Mouse (Mus musculus) stomach, postnatal 0 days (tissue): Measurements from ENCODE around the gene B230104I21Rik. TPM values are rescaled to one million over a fixed set of nuclear protein-coding genes. Genes with fewer than 3 reads are reported as not detected.

ENCODE experiments used
- ATAC-seq: fragments of 200-750 bp; cut with Nextera tagmentation; 2 replicates; pipeline ENCODE4 v1.8.0; 2017; ENCODE audit not compliant: low FRiP score, low TSS enrichment
- DNase-seq: peaks from one replicate; pipeline ENCODE4 v3.0.0-alpha.2; 2016; ENCODE audit warnings: low spot score
- H3K27ac ChIP-seq: fragments of 300-500 bp; sonication (generic); replicated peaks from 2 replicates; pipeline ENCODE4 v1.5.1; 2014; ENCODE audit warnings: mild to moderate bottlenecking, control low read depth
- H3K27me3 ChIP-seq: fragments of 300-500 bp; sonication (generic); 2 replicates; pipeline ENCODE4 v1.6.1; 2014; ENCODE audit warnings: low read length; ENCODE audit not compliant: control insufficient read depth, insufficient read depth
- H3K36me3 ChIP-seq: fragments of 300-500 bp; sonication (generic); 2 replicates; pipeline ENCODE4 v1.6.1; 2014; ENCODE audit warnings: low read length, mixed read lengths; ENCODE audit not compliant: control insufficient read depth, insufficient read depth
- H3K4me1 ChIP-seq: fragments of 300-500 bp; sonication (generic); replicated peaks from 2 replicates; pipeline ENCODE4 v1.6.1; 2014; ENCODE audit warnings: antibody characterized with exemption; ENCODE audit not compliant: control insufficient read depth, insufficient read depth
- H3K4me2 ChIP-seq: fragments of 300-500 bp; sonication (generic); replicated peaks from 2 replicates; pipeline ENCODE4 v1.6.1; 2014; ENCODE audit warnings: low read depth, mild to moderate bottlenecking, control low read depth, moderate library complexity
- H3K4me3 ChIP-seq: fragments of 300-500 bp; sonication (generic); 2 replicates; pipeline ENCODE4 v1.5.1; 2014; ENCODE audit warnings: low read depth, low read length, control low read depth
- H3K9ac ChIP-seq: fragments of 300-500 bp; sonication (generic); 2 replicates; pipeline ENCODE4 v1.6.1; 2014; ENCODE audit warnings: mild to moderate bottlenecking, low read length, control low read depth, mixed read lengths
- H3K9me3 ChIP-seq: fragments of 300-500 bp; sonication (generic); 2 replicates; pipeline ENCODE4 v1.6.1; 2016; ENCODE audit warnings: low read length; ENCODE audit not compliant: control insufficient read depth
- CTCF ChIP-seq: IDR thresholded peaks from 2 replicates; pipeline ENCODE4 v1.5.1; 2016; ENCODE audit warnings: antibody characterized with exemption, low read depth, mild to moderate bottlenecking, moderate library complexity
- EP300 ChIP-seq: optimal IDR thresholded peaks from 2 replicates; pipeline ENCODE3; 2016; ENCODE audit warnings: antibody characterized with exemption
- WGBS: fragments of 180-500 bp; shearing (Covaris S2); extraction: QIAGEN DNeasy Blood & Tissue Kit; methylation state at CpG from one replicate; pipeline ENCODE4 v1.1.7; 2014; 5-methylcytosine and 5-hydroxymethylcytosine counted together
- polyA plus RNA-seq: library from polyadenylated mRNA; unstranded; fragments of >200 nt; fragmentation: Nextera tagmentation; extraction: Ambion mirVana; gene quantifications from 2 replicates; pipeline ENCODE4 v1.2.1, GENCODE M21; 2015

B230104I21Rik gene
- polyA plus RNA-seq, 1 experiment from 2014 or later: not detected

DNA sequence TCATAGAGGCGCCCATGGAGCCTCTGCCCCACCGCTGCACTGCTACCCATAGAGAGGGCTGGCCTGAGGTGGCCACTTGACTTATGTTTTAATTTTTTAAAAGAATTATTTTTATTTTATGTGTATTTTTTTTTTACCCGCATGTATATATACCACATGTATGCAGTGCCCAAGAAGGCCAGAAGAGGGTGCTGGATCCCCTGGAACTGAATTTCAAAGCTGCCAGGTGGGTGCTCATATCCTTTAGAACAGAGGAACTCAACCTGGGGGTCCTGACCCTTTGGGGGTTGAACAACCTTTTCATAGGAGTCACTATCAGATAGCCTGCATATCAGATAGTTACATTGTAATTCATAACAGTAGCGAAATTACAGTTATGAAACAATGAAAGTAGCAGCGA, 19.5 kb downstream of the B230104I21Rik start:
- ATAC-seq: no peak
- TF ChIP-seq EP300: no peak
- peak; percentile 54 for TF ChIP-seq CTCF
- Histone ChIP-seq H3K27ac (no peak overlapping the region), H3K36me3 (no peaks in the 10 kb centered on the region), H3K9me3 (no peaks in the 10 kb centered on the region), H3K4me3 (no peak overlapping the region), H3K4me2 (no peak overlapping the region), H3K27me3 (no peaks in the 10 kb centered on the region), H3K4me1 (no peaks in the 10 kb centered on the region), H3K9ac (no peak overlapping the region)
- WGBS: 96% methylated on average over 5 of the region's 5 CpGs
- peak; percentile 43 for DNase-seq

DNA sequence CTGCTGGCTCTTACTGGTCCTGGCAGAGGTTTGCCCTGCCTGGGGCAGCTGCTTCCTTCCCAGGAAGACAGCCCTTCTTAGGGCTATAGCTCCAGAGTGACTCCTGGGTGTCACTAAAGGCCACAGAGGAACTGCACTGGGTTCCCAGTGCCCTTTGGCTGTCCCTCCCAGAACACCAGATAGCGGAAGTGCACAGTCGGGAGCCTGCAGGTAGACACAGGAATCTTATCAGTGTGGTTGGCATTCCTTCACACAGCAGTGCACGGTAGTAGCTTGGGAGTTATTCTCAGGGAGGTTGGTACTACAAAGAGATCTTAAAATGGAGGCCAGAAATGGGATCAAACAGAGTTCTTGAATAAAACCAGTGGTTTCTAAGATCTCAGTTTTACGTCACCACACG, 22.4 kb downstream of the B230104I21Rik start:
- Histone ChIP-seq H3K36me3 (no peaks in the 10 kb centered on the region), H3K27ac (peak overlapping the region; percentile 91), H3K27me3 (no peaks in the 10 kb centered on the region), H3K4me3 (no peak overlapping the region), H3K4me1 (no peaks in the 10 kb centered on the region), H3K9me3 (no peaks in the 10 kb centered on the region), H3K4me2 (no peak overlapping the region), H3K9ac (no peak overlapping the region)
- 54% methylated on average over 5 of the region's 5 CpGs for WGBS
- peak; percentile 69 for ATAC-seq
- DNase-seq: peak; percentile 54
- no peak for TF ChIP-seq CTCF
- no peak for TF ChIP-seq EP300

- Histone ChIP-seq H3K4me1 (no peaks in the 10 kb centered on the region), H3K9ac (no peak overlapping the region), H3K9me3 (no peaks in the 10 kb centered on the region), H3K27ac (peak overlapping the region; percentile 91), H3K27me3 (no peaks in the 10 kb centered on the region), H3K36me3 (no peaks in the 10 kb centered on the region), H3K4me2 (no peak overlapping the region; the same call in 1 of the 2 replicates), H3K4me3 (no peak overlapping the region)
- WGBS: 53% methylated on average over 11 of the region's 11 CpGs
- TF ChIP-seq EP300 (no peak), CTCF (no peak)
- peak; percentile 69 for DNase-seq
- ATAC-seq: peak; percentile 74
These were observed 22.9 kb downstream of the B230104I21Rik start for GRCm38 (mm10) chr4:154358816-154359215.

GRCm38 (mm10) chr4:154359762-154360300, 23.9 kb downstream of the B230104I21Rik start:
- Histone ChIP-seq H3K9me3 (no peaks in the 10 kb centered on the region), H3K9ac (peak overlapping the region; percentile 35; the same call in 1 of the 2 replicates), H3K36me3 (no peaks in the 10 kb centered on the region), H3K27ac (peak overlapping the region; percentile 91), H3K27me3 (no peaks in the 10 kb centered on the region), H3K4me3 (no peak overlapping the region), H3K4me1 (no peaks in the 10 kb centered on the region), H3K4me2 (peak overlapping the region; percentile 25)
- ATAC-seq (peak; percentile 85), DNase-seq (peak; percentile 83)
- TF ChIP-seq CTCF: no peak
- TF ChIP-seq EP300: no peak
- 61% methylated on average over 9 of the region's 9 CpGs for WGBS

DNA sequence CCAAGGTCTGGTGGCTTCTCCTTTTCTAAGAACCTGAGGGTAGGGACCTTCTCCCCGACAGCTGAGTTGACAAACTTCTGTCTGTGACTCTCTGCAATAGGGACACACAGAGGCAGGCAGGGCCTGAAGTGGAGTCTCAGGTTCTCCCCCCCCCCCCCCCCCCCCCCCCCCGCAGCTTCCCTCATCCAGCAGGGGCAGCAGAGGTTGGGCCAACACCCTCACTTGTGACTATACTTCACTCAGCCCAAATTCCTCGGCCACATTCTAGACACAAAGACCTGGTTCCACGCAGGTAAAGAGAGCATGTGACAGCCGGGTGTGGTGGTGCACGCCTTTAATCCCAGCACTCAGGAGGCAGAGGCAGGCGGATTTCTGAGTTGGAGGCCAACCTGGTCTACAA, 24.5 kb downstream of the B230104I21Rik start:
- no peaks in the 10 kb centered on the region for H3K27me3 ChIP-seq
- H3K27ac ChIP-seq: peak overlapping the region; percentile 91
- DNase-seq: peak; percentile 52
- TF ChIP-seq CTCF: no peak
- no peak for TF ChIP-seq EP300
- no peaks in the 10 kb centered on the region for H3K4me1 ChIP-seq
- no peaks in the 10 kb centered on the region for H3K36me3 ChIP-seq
- no peaks in the 10 kb centered on the region for H3K9me3 ChIP-seq
- no peak overlapping the region for H3K4me2 ChIP-seq
- no peak for ATAC-seq
- WGBS: 63% methylated on average over 6 of the region's 7 CpGs
- no peak overlapping the region for H3K4me3 ChIP-seq
- no peak overlapping the region for H3K9ac ChIP-seq

DNA sequence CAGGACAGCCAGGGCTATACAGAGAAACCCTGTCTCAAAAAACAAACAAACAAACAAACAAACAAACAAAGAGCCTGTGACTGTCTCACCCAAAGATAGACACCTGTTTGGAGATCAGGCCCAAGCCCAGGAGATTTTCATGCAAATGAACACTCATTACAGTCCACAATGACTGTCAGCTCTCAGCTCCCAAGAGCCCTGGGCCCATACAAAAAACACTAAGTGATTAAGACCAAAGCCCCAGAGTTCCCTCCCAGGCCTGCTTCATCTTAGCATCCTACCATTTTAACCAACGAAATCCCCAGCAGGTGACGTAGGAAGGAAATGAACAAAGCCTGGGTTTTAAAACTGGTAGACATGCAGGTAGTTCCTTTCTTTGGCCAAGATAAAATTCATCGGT, 24.9 kb downstream of the B230104I21Rik start:
- no peaks in the 10 kb centered on the region for H3K4me1 ChIP-seq
- H3K27ac ChIP-seq: 0 out of 2 replicates have a peak overlapping the region, but pooled peaks have one; percentile 53
- H3K9me3 ChIP-seq: no peaks in the 10 kb centered on the region
- ATAC-seq (no peak), DNase-seq (no peak)
- H3K27me3 ChIP-seq: no peaks in the 10 kb centered on the region
- 90% methylated on average over 3 of the region's 3 CpGs for WGBS
- no peak overlapping the region for H3K9ac ChIP-seq
- no peaks in the 10 kb centered on the region for H3K36me3 ChIP-seq
- no peak overlapping the region for H3K4me2 ChIP-seq
- no peak overlapping the region for H3K4me3 ChIP-seq
- no peak for TF ChIP-seq CTCF
- no peak for TF ChIP-seq EP300
